10 mouse cellular contexts compared by ENCODE assay signal in genomic region chr15:98904692-98905091, GRCm38 (mm10). TPM values are rescaled to one million over a fixed set of nuclear protein-coding genes. Genes with fewer than 3 reads are reported as not detected.
A peak's percentile ranks its signal among the peaks of the same experiment; 100 is the strongest.
DNase-seq lines count a peak whose midpoint lies in the region; ATAC-seq and TF ChIP-seq lines count a peak whose summit lies in the region.
"Had no signal": no experiment of that assay in that cellular context is flagged by ENCODE, and none has a peak within 500 bp of the region (broad histone marks: within the 10 kb centered on the region; RNA-seq: fewer than 3 reads in every experiment).

No protein-coding gene starts in this region.

- no peak overlapping the region for H3K27ac ChIP-seq in cerebellum, adult 2 months (ENCODE audit: insufficient read depth, low read length)
- H3K27ac ChIP-seq in midbrain, embryonic 10.5 days (replicated peaks): no peak overlapping the region; the same call in 1 of the 2 replicates
- no peak overlapping the region for H3K27ac ChIP-seq in midbrain, embryonic 16.5 days (ENCODE audit: low read length)
- no peak overlapping the region for H3K27ac ChIP-seq in embryonic fibroblast, embryonic 13.5 days (ENCODE audit: insufficient read depth, low read length)
- no peak overlapping the region for H3K27ac ChIP-seq in liver, embryonic 12.5 days

- no peak for DNase-seq in cerebellum, adult 2 months
- DNase-seq in cerebellum, adult 11 months: no peak
- DNase-seq in midbrain, embryonic 10.5 days (ENCODE audit: low spot score): peak; percentile 77
- DNase-seq in thymus, postnatal 25 days: peak; percentile 49

- no peaks in the 10 kb centered on the region for H3K4me1 ChIP-seq in cerebellum, adult 2 months (ENCODE audit: control insufficient read depth, insufficient read depth, low read length)
- H3K4me1 ChIP-seq in midbrain, embryonic 10.5 days: peaks cover 5% of the 10 kb centered on the region; the same call in 1 of the 2 replicates
- H3K4me1 ChIP-seq in midbrain, embryonic 16.5 days (ENCODE audit: control insufficient read depth, insufficient read depth, low read length): no peaks in the 10 kb centered on the region
- H3K4me1 ChIP-seq in embryonic fibroblast, embryonic 13.5 days (ENCODE audit: control insufficient read depth, insufficient read depth, low read length): no peaks in the 10 kb centered on the region
- H3K4me1 ChIP-seq in liver, embryonic 12.5 days: no peaks in the 10 kb centered on the region

- no peak for ATAC-seq in midbrain, embryonic 16.5 days
- ATAC-seq in liver, embryonic 12.5 days: peak; percentile 22; the same call in 1 of the 2 replicates
- no peak; the same call in 1 of the 2 replicates for ATAC-seq in megakaryocyte-erythroid progenitor cell, adult 5-6 weeks (replicated peaks; ENCODE audit: low FRiP score, low TSS enrichment, poor library complexity, severe bottlenecking)
- ATAC-seq: Patski had no signal

- TF ChIP-seq CTCF in cerebellum, adult 2 months (IDR thresholded peaks at IDR 0.05; ENCODE audit: borderline replicate concordance, insufficient read depth, low read depth, low read length): peak; percentile 72
- TF ChIP-seq CTCF in embryonic fibroblast, embryonic 13.5 days (IDR thresholded peaks at IDR 0.05; ENCODE audit: borderline replicate concordance, insufficient read depth, low read length): peak; percentile 74; the same call in 1 of the 2 replicates

- H3K9me3 ChIP-seq in midbrain, embryonic 10.5 days (replicated peaks): no peaks in the 10 kb centered on the region
- no peaks in the 10 kb centered on the region for H3K9me3 ChIP-seq in midbrain, embryonic 16.5 days (replicated peaks; ENCODE audit: control insufficient read depth, low read length, poor library complexity, severe bottlenecking)
- no peaks in the 10 kb centered on the region for H3K9me3 ChIP-seq in liver, embryonic 12.5 days (replicated peaks)

- no peak overlapping the region for H3K4me3 ChIP-seq in cerebellum, adult 2 months (replicated peaks; ENCODE audit: insufficient read depth, low read depth, low read length)
- no peak overlapping the region for H3K4me3 ChIP-seq in midbrain, embryonic 10.5 days
- H3K4me3 ChIP-seq in midbrain, embryonic 16.5 days (ENCODE audit: low read depth, low read length): no peak overlapping the region
- H3K4me3 ChIP-seq in embryonic fibroblast, embryonic 13.5 days (ENCODE audit: insufficient read depth, low read length): no peak overlapping the region
- no peak overlapping the region for H3K4me3 ChIP-seq in liver, embryonic 12.5 days
- H3K4me3 ChIP-seq: myocyte had no signal

- TF ChIP-seq POLR2A in cerebellum, adult 2 months (IDR thresholded peaks at IDR 0.05; ENCODE audit: borderline replicate concordance, insufficient read depth, low read length): no peak
- no peak for TF ChIP-seq POLR2A in embryonic fibroblast, embryonic 13.5 days (IDR thresholded peaks at IDR 0.05; ENCODE audit: low read depth, low read length)

- 32% methylated on average over 10 of the region's 10 CpGs for WGBS in cerebellum, adult 2 months
- 32% methylated on average over 10 of the region's 10 CpGs for WGBS in midbrain, embryonic 10.5 days
- WGBS in midbrain, embryonic 16.5 days: 26% methylated on average over 10 of the region's 10 CpGs
- 31% methylated on average over 10 of the region's 10 CpGs for WGBS in liver, embryonic 12.5 days (ENCODE audit: insufficient replicate concordance)

- no peak overlapping the region for H3K4me2 ChIP-seq in midbrain, embryonic 16.5 days (ENCODE audit: low read length)
- H3K4me2 ChIP-seq in liver, embryonic 12.5 days: no peak overlapping the region

- H3K27me3 ChIP-seq in cerebellum, adult 2 months (ENCODE audit: control insufficient read depth, insufficient read depth, low read length): no peaks in the 10 kb centered on the region
- peaks cover 14% of the 10 kb centered on the region for H3K27me3 ChIP-seq in midbrain, embryonic 10.5 days (ENCODE audit: low read depth, poor library complexity, severe bottlenecking)
- H3K27me3 ChIP-seq in midbrain, embryonic 16.5 days (ENCODE audit: control insufficient read depth, insufficient read depth, low read depth, low read length): no peaks in the 10 kb centered on the region; the same call in 1 of the 2 replicates
- peaks cover 23% of the 10 kb centered on the region for H3K27me3 ChIP-seq in liver, embryonic 12.5 days (replicated peaks)
- H3K27me3 ChIP-seq: Patski had no signal

- H3K9ac ChIP-seq in midbrain, embryonic 16.5 days (ENCODE audit: low read depth, low read length): no peak overlapping the region
- no peak overlapping the region; the same call in 1 of the 2 replicates for H3K9ac ChIP-seq in liver, embryonic 12.5 days

- peaks cover 66% of the 10 kb centered on the region for H3K36me3 ChIP-seq in midbrain, embryonic 10.5 days
- peaks cover 18% of the 10 kb centered on the region for H3K36me3 ChIP-seq in midbrain, embryonic 16.5 days (ENCODE audit: control insufficient read depth, insufficient read depth, low read length)
- peaks cover 22% of the 10 kb centered on the region for H3K36me3 ChIP-seq in liver, embryonic 12.5 days

RNA-seq across cellular contexts. Expression of gene Dhh, which starts 6.4 kb away (rescaled TPM):
- polyA plus RNA-seq in cerebellum, adult 2 months (2012; rRNA removed): 0.07 and 0.10 TPM in 2 replicates
- 0.27 and 0.58 TPM in 2 replicates for polyA plus RNA-seq in midbrain, embryonic 10.5 days (2016; fragmentation: Nextera tagmentation; extraction: Ambion mirVana)
- polyA plus RNA-seq in midbrain, embryonic 16.5 days (2015; fragmentation: Nextera tagmentation; extraction: Ambion mirVana): 0.36 and 0.39 TPM in 2 replicates
- polyA plus RNA-seq in embryonic fibroblast, embryonic 13.5 days (2011; ENCODE audit: insufficient read length, low read depth, missing spikeins): 0.14 and 0.27 TPM in 2 replicates
- 0.25 and 0.32 TPM in 2 replicates for polyA plus RNA-seq in liver, embryonic 12.5 days (2016; fragmentation: Nextera tagmentation; extraction: Ambion mirVana)
- total RNA-seq in megakaryocyte-erythroid progenitor cell, adult 5-6 weeks (2014; fragmentation: Nextera tagmentation): not detected in 2 replicates
- total RNA-seq in megakaryocyte-erythroid progenitor cell, adult 5-6 weeks (2017): not detected in 2 replicates
- polyA plus RNA-seq: Patski had no signal

RNA-seq across cellular contexts. Expression of gene Rhebl1, which starts 10.4 kb away (rescaled TPM):
- 18.7 and 19.8 TPM in 2 replicates for polyA plus RNA-seq in cerebellum, adult 2 months (2012; rRNA removed)
- polyA plus RNA-seq in midbrain, embryonic 10.5 days (2016; fragmentation: Nextera tagmentation; extraction: Ambion mirVana): 19.3 and 23.9 TPM in 2 replicates
- polyA plus RNA-seq in midbrain, embryonic 16.5 days (2015; fragmentation: Nextera tagmentation; extraction: Ambion mirVana): 37.2 and 38.7 TPM in 2 replicates
- polyA plus RNA-seq in embryonic fibroblast, embryonic 13.5 days (2011; ENCODE audit: insufficient read length, low read depth, missing spikeins): 6.0 and 7.8 TPM in 2 replicates
- 4.9 TPM in 2 replicates for polyA plus RNA-seq in liver, embryonic 12.5 days (2016; fragmentation: Nextera tagmentation; extraction: Ambion mirVana)
- total RNA-seq in megakaryocyte-erythroid progenitor cell, adult 5-6 weeks (2014; fragmentation: Nextera tagmentation): 17.4 and 25.2 TPM in 2 replicates
- 4.3 and 9.4 TPM in 2 replicates for total RNA-seq in megakaryocyte-erythroid progenitor cell, adult 5-6 weeks (2017)

RNA-seq across cellular contexts. Expression of gene Lmbr1l, which starts 13.3 kb away (rescaled TPM):
- 37.5 and 39.7 TPM in 2 replicates for polyA plus RNA-seq in cerebellum, adult 2 months (2012; rRNA removed)
- polyA plus RNA-seq in midbrain, embryonic 10.5 days (2016; fragmentation: Nextera tagmentation; extraction: Ambion mirVana): 24.7 and 28.6 TPM in 2 replicates
- polyA plus RNA-seq in midbrain, embryonic 16.5 days (2015; fragmentation: Nextera tagmentation; extraction: Ambion mirVana): 27.9 and 33.5 TPM in 2 replicates
- polyA plus RNA-seq in embryonic fibroblast, embryonic 13.5 days (2011; ENCODE audit: insufficient read length, low read depth, missing spikeins): 11.3 and 14.7 TPM in 2 replicates
- 4.4 and 4.6 TPM in 2 replicates for polyA plus RNA-seq in liver, embryonic 12.5 days (2016; fragmentation: Nextera tagmentation; extraction: Ambion mirVana)
- 8.7 and 14.5 TPM in 2 replicates for total RNA-seq in megakaryocyte-erythroid progenitor cell, adult 5-6 weeks (2014; fragmentation: Nextera tagmentation)
- total RNA-seq in megakaryocyte-erythroid progenitor cell, adult 5-6 weeks (2017): 5.7 and 12.0 TPM in 2 replicates

RNA-seq across cellular contexts. Expression of gene Tuba1b, which starts 29.7 kb away (rescaled TPM):
- 1,352 and 1,359 TPM in 2 replicates for polyA plus RNA-seq in cerebellum, adult 2 months (2012; rRNA removed)
- polyA plus RNA-seq in midbrain, embryonic 10.5 days (2016; fragmentation: Nextera tagmentation; extraction: Ambion mirVana): 2,448 and 2,588 TPM in 2 replicates
- 1,165 and 1,361 TPM in 2 replicates for polyA plus RNA-seq in midbrain, embryonic 16.5 days (2015; fragmentation: Nextera tagmentation; extraction: Ambion mirVana)
- 3,138 and 3,689 TPM in 2 replicates for polyA plus RNA-seq in embryonic fibroblast, embryonic 13.5 days (2011; ENCODE audit: insufficient read length, low read depth, missing spikeins)
- polyA plus RNA-seq in liver, embryonic 12.5 days (2016; fragmentation: Nextera tagmentation; extraction: Ambion mirVana): 1,333 and 1,388 TPM in 2 replicates
- 2,322 and 3,225 TPM in 2 replicates for total RNA-seq in megakaryocyte-erythroid progenitor cell, adult 5-6 weeks (2014; fragmentation: Nextera tagmentation)
- 801 and 969 TPM in 2 replicates for total RNA-seq in megakaryocyte-erythroid progenitor cell, adult 5-6 weeks (2017)

RNA-seq across cellular contexts. Expression of gene Kmt2d, which starts 33.7 kb away (rescaled TPM):
- 49.9 and 52.6 TPM in 2 replicates for polyA plus RNA-seq in cerebellum, adult 2 months (2012; rRNA removed)
- 9.1 and 10.1 TPM in 2 replicates for polyA plus RNA-seq in midbrain, embryonic 10.5 days (2016; fragmentation: Nextera tagmentation; extraction: Ambion mirVana)
- 10.1 and 11.8 TPM in 2 replicates for polyA plus RNA-seq in midbrain, embryonic 16.5 days (2015; fragmentation: Nextera tagmentation; extraction: Ambion mirVana)
- polyA plus RNA-seq in embryonic fibroblast, embryonic 13.5 days (2011; ENCODE audit: insufficient read length, low read depth, missing spikeins): 28.0 and 31.5 TPM in 2 replicates
- polyA plus RNA-seq in liver, embryonic 12.5 days (2016; fragmentation: Nextera tagmentation; extraction: Ambion mirVana): 7.0 TPM in 2 replicates
- 55.2 and 72.7 TPM in 2 replicates for total RNA-seq in megakaryocyte-erythroid progenitor cell, adult 5-6 weeks (2014; fragmentation: Nextera tagmentation)
- 27.5 and 31.8 TPM in 2 replicates for total RNA-seq in megakaryocyte-erythroid progenitor cell, adult 5-6 weeks (2017)

Comparison
In these comparisons a context has a peak if more than half of its experiments do, and no peak if none do; other contexts are left out.
1. DNase-seq: peak in midbrain, embryonic 10.5 days (single experiment) and thymus, postnatal 25 days (single experiment); none in cerebellum, adult 2 months (0 of 2) and cerebellum, adult 11 months (single experiment).